Mouse (Mus musculus) embryo, embryonic 11 days (tissue): Measurements from ENCODE around the gene Tmem59l.
"Not testable (repeated sequence)": the region's sequence is repeated elsewhere in the genome, so short reads cannot be mapped to it uniquely, and the experiment has no call there.

Source experiments
- DNase-seq: peaks from one replicate; pipeline ENCODE4 v3.0.0-alpha.2; 2015

The Tmem59l gene

DNA sequence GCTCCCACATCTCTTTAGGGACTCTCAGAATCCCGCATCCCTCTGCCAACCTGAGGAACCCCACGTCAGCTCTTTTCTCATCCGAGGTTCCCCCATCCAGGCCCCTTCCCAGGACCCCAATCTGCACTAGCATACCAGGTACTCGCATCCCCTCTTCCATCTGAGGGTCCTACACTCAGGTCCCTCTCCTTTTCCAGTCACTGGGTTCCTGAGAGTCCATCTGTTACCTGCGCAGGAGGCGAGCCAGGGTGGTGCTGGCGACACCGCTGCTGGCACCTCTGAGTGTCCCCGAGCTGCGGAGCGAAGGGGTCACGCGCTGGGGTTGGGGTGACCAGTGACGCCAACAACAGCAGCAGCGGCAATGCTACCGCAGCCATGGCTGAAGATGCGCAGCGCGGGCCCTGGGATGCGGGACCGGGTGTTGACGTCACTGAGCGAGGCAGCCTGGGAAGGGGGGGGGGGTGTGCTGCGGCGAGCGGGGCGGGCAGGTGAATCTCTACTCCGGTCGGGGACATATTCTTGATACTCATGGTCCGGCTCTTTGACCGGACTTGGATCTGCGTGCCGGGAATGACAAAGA, at the start of gene Tmem59l:
Gene Tmem59l, minus strand, starts transcription at position 418 of the 580 bp plus-strand sequence.
- peak; percentile 45 for DNase-seq

DNA sequence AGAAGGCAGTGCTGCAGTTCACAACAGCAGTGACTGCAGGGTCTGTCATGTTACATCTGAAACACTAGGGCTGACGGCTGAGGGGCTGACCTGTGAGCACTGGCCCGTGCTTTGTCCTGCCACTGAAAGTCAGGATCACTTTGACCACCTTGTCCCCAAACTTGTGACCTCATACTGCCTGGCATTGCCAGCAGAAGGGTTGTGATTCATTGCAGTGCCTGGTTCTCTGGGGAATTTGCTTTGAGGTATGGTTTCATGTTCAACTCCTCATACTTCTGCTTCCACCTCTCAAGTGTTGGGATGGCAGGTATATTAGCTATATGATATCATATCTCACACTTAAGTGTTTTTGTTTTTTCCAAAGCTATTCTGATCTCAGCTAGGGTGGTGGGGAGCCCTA, 48.5 kb upstream of the Tmem59l start:
- no peak for DNase-seq

DNA sequence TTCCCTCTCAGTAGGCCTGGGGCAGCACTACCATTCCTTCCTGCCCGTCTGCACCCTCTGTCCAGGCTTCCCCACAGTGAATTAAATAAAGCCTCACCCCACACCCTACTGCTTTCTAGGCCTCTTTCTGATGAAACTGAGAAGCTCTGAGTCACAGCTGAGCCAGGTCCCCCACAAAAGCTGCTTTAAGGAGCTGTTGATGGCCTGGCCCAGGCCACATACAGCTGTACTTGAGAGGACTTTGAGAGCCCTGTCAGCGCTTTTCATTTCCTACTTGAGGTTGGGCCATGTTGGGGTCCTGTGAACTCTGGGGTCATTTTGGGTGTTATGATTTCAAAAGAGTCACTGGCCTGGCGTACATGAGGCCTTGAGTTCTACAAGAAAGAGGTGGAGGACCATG, 48.1 kb upstream of the Tmem59l start:
- DNase-seq: no peak

DNA sequence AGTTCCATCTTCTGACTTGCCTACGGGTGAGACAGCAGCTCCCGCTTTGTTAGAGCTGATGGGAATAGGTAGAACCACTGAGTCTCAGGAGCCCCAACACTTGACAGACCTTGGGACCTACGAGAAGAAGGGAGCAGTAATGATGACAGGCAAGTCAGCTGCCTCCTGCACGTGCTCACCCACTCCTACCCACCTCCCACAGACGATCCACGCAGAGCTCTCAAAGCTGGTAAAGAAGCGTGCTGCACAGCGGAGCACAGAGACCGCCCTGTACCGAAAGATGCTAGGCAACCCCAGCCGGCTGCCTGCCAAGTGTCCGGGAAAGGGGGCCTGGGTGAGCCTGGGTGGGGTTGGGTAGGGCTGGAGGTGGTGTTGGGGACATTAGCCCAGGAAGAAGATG, 47.1 kb upstream of the Tmem59l start:
- no peak for DNase-seq

DNA sequence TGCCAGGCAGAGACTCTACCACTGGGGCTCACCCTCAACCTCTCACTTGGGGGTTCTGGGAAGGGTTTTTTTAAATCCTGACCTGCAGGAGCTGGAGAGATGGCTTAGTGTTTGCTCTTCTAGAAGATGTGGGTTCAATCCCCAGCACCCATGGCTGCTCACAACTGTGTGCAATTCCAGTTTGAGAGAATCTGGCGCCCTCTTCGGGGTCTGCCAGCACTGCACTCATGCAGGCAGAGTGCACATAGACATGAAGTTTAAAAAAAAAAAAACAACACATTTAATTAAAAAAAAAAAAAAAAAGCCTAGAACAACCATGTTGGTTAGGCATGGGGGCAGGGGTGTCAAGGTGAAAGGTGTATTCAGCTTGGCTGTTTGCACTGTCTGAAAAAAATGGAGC, 43.2 kb upstream of the Tmem59l start:
- no peak for DNase-seq

DNA sequence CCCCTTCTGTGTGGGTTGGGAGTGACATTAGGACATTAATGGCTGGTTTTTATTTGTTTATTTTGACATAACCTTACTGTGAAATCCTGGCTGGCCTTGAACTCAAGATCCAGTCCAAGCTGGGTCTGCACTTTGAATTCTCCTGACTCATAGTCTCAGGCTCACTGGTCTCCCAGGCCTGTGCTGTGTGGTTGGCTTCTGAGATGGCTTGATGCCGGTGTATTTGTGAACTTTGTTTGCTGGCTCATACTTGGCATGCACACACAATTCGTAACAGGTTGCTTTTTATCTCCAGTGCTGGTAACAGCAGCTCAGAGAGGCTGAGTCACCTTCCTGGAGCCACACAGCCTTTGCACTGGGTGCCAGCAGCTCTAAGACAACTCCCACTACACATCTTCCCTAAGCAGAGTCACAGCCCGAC, 42.6 kb upstream of the Tmem59l start:
- no peak for DNase-seq

DNA sequence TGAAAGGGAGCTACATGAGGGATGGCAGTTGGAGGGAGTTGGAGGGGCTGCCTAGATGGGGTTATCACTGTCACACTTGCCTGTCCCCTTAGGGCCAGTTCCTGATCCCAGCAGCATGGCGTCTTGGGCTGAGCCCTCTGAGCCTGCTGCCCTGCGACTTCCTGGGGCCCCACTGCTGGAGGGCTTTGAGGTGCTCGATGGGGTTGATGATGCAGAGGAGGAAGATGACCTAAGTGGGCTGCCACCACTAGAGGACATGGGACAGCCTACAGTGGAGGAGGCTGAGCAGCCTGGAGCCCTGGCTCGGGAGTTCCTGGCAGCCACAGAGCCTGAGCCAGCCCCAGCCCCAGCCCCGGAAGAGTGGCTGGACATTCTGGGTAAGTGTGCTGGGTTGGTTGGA, 42.1 kb upstream of the Tmem59l start:
- DNase-seq: no peak

DNA sequence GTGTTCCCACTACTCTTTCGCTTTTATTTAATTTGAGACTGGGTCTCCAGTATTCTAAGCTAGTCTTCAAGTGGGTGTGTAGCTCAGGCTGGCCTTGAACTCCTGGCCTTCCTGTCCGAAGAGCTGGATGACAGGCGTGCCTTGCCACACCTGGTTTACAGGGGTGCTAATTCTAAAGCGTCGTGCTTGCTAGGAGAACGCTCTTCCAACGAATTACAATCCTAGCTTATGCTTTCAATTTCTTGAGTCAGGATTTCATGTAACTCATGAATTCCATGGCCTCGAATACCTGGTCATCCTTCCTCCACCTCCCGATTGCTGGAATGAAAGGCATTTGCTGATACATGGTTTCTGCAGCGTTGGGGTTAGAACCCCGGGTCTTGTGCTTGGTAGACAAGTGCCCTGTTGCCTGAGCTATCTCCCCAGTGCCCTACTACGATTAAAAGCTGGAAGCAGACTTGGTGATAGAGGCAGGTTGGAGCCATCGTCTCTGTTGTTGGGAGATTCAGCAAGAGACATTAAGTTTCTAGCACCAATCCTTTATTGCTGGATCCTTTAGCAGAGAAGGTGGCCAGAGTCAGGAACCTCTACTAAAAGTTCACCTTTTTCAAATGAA, 41.1 kb upstream of the Tmem59l start:
- no peak for DNase-seq

DNA sequence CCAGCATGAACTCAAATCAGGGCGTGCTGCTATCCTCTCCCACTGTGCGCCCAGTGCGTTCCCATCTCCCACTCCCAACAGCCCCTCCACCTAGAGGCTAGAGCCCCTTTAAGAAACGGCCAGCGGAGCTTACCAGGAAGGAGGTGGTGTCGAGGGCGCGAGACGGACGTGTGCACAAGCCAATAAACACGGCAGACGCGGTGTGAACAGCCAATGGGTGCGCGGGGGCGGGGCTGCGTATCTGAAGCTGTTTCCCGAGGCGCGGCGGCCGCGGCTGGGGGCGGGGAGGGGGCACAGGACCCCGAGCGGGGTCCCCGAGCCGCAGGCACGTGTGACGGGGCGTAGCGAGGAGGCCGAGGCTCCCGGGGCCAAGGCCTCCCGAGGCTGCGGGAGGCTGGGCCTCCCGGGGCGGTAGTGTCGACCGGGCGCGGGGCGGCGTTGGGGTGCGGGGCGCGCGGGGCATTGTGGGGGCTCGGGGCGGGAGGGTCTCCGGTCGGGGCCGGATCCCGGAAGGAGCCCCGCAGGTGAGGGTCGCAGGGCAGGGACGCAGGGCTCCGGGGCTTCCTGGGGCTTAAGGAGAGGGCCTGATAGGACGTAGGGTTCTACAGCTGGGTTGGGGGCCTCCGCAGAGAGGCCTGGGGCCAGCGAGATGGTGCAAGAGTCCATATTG, 40.5 kb upstream of the Tmem59l start, which contains the start of the genes Fkbp8 and Kxd1:
Gene Fkbp8, plus strand, starts transcription at position 213 of the 670 bp plus-strand sequence.
Gene Kxd1, minus strand, starts transcription at position 445 of the 670 bp plus-strand sequence.
- DNase-seq: peak; percentile 98

DNA sequence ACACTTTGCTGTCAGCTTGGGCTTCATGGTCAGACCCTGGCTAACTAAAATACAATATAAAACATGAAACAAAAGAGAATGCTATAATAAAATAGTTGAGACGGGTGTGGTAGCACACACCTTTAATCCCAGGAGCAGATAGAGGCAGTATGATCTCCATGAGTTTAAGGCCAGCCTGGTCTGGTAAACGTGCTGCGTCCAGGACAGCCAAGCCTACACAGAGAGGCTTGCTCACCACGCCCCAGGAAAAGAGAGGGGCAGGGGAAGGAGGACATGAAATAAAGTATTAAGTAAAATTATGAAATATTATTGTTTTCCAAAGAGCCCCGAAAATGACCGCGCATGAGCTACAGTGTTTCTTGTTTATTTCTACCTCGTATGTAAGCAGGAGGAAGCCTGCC, 40.0 kb upstream of the Tmem59l start:
- no peak for DNase-seq

DNA sequence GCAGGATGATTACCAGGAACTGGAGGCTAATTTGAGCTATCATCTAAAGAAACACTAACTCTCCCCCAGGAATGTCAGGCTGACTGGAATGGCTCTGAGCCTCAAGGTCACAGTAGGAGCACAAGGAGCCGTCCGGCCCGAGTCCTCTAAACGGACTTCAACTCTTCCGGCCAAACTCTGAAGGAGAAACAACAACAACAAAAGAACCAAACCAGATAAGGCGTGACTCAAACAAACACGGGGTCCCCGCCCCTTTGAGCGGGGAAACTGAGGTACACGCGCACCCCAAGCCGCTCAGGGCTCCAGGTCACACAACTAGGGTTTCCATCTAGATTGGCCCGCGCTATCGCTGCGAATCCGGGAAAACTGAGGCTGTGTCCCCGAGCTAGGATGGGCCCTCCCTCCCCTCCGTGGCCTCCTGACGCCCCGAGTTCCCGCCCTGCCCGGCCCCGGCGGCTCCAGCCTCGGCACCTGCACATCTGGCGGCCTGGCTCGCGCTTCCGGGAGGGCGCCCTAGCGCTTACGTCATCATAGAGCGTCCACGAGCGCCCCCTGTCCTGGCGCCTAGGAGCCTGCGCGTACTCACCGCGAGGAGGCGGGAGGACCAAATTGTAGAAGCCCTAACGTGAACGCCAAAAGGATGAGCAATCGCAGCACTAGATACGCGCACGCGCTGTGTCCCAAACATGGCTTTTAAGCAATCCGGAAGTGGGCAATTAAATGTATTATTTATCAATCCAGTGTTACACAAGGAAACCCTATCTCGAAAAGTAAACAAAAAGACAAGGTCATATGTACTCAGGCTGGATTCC, 35.6 kb upstream of the Tmem59l start:
- peak; percentile 98 for DNase-seq

DNA sequence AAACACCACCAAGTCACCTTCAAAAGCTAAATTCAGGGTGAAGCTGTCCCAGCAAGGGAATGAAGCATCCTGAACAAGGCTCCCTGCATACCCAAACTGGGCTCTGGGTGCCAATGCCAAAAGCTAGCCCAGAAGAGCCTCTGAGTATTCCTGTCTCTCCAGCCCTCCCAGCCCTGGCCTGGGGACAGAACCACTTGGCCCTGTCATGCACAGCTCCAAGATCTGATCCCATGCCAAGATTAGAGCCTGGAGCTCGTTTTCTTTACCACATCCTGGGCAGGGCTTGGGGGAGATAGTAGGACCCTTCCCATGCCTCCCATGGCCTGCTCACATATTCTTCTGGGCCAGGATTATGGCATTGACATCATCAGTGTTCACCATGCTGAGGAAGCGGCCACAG, 32.4 kb upstream of the Tmem59l start:
- DNase-seq: no peak

DNA sequence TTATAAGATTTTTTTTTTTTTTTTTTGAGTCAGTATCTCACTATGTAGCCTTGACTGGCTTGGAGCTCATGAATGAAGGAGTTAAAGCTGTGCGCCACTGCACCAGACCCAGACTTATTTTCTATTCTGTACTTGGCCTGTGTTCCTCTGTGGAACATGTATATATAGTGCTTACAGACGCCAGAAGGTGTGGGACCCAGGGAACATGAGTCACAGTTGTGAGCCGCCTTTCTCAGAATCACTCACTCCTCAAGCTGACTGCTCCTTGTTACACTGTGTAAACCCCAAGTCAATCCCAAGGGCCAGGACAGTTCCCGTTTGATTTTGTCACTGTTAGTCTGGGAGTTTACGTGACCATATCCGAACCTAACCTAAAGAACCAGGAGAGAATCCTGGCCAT, 31.9 kb upstream of the Tmem59l start:
- DNase-seq: no peak

DNA sequence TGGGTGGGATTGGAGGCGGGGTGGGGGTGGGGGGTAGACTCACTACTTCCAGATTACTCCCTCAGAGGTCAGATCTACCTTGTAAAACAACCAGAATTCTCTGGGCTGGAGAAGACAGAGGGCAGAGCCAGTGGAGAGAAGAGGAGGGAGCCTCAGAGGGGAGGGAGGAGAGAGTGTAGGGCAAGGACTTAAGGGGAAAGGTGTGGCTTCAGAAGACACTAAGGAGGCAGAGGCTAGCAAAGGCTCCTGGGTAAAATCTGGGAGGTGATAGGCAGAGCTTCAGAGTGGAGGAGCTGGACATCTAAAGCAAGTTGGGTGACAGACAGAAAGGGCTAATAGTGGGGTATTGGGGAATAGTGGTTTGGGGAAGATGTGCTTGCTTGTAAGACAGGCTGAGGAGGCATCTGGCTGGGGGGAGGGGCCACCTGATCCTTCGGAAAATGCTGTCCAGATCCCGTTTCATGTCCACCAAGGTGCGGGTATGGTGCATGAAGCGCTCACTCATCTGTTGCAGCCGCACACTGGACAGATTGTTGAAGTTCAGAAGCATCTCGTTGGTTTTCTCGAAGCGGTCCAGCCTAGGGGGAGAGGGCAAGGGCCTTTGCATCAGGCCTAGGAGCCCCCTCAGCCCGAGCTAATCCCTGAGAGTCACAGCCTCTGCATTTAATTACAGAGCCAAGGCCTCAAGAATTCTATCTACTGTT, 30.9 kb upstream of the Tmem59l start:
- no peak for DNase-seq

DNA sequence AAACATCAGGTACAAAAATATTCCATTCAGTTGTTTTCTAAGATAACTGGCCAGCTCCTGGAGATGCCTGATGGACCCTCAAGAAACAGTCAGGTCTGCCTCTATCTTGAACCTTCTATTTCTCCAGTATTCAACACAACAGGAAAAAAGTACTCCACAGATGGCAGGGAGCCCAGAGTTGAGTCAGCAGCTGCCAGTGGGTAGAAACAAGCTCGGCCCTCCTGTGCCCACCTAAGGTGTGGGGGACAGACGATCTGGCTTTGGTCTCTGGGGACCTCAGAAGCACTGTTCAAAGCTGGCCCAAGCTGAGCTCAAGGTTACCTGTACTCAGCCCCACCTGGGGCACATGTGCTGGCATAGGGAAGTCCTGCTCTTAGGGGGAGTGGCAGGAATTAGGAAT, 26.3 kb upstream of the Tmem59l start:
- DNase-seq: no peak

DNA sequence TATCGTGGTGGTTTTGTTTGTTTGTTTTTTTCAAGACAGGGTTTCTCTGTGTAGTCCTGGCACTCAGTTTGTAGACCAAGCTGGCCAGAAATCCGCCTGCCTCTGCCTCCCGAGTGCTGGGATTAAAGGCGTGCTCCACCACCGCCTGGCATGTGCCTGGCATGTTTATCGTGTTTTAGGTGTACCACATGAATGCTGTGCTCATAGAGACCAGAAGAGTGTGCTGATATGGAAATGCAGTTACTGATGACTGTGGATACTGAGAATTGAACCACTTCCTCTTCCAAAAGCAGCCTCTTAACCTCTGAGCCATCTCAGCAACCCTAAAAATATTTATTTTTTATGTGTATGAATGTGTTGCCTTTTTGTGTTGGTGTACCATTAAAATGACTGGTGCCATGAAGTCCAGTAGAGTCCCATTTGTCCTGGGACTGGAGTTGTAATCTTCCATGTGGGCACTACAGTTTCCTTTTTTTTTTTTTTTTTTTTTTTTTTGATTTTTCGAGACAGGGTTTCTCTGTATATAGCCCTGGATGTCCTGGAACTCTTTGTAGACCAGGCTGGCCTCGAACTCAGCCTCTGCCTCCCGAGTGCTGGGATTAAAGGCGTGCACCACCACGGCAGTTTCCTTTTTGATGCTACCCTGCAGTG, 25.2 kb upstream of the Tmem59l start:
- no peak for DNase-seq

DNA sequence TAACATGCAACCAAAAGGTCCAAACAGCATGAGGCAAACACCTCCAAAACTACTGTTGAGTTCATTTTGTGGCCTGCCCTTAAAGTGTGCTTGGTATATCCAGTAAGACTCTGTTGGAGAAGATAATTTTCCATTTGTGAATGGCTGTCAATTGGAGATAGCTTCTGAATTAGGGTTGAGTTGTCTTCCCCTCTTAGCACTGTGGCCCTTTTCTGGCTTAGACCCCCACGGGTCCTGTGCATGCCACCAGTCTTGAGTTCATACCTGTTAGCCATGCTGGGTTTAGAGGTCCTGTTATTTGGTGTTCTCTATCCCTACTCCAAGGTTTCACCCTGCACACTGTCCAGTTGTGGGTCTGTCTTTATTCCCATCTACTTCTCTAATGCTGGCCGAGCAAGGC, 24.6 kb upstream of the Tmem59l start:
- DNase-seq: no peak

DNA sequence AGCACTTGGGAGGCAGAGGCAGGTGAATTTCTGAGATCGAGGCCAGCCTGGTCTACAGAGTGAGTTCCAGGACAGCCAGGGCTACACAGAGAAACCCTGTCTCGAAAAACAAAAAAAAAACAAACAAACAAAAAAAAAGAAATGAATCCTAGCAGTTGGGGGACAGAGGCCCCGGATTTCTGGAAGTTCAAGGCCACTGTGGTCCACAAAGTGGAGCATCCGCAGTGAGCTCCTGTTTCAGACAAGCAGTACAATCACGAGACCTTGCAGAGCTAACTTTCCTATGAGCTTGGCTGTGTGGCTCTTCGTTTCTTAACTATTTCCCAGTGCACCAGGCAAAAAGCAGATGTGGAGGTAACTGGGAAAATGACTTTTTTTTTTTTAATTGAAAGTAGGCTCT, 24.0 kb upstream of the Tmem59l start:
- not testable (repeated sequence) for DNase-seq

DNA sequence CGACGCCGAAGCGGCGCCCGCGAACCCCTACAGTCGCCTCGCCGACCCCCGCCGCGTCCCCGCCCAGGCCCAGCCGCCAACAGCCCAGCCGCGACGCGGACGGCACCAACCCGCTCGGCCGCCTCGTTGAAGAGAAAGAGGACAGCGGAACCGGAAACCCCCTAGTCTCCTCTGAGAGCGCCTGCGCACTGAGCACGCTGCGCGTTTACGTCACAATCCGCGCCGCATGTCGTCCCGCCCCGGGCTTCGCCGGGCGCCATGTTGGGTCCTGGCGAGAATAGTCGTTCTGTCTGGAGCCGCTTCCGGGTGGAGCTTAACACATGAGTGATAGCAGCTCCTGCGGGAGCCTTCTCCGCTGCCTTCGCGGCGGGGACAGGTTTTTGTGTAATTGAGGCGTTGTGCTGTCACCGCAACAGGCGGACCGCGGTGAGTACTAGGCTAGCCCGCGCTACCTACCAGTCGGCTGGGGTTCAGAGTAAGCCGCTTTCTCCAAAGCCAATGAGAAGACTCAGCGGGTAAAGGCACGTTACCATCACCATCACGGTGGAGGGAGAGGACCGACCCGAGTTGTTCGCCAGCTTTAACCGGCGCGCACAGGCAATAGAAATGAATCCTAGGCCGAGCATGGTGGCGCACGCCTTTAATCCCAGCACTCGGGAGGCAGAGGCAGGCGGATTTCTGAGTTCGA, 23.2 kb upstream of the Tmem59l start, which contains the start of gene Uba52:
Gene Uba52, minus strand, starts transcription at position 574 of the 688 bp plus-strand sequence.
- DNase-seq: peak; percentile 99

DNA sequence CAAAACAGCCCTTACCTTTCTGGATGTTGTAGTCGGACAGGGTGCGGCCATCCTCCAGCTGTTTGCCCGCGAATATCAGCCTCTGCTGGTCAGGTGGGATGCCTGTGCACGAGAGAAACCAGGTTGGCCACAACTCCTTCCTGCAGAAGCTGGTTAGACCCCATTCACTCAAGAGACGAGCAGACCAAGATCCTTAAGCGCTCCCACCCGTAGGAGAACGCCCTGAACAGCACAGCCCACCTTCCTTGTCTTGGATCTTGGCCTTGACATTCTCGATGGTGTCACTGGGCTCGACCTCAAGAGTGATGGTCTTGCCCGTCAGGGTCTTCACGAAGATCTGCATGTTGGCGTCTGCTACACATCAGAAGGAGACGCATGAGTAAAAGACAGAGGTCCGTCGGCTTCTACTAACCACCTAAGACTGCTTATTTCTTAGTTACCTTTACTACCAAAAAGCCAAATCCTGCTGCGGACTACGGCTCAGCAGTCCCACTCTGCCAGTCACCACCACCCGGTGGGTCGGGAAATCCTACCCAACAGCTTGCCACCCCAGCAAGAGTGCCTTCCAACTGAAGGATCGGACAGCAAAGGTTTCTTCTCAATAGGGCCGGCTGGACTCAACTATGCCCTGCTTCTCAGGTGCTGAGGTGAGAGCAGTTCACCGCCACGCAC, 22.3 kb upstream of the Tmem59l start:
- no peak for DNase-seq

DNA sequence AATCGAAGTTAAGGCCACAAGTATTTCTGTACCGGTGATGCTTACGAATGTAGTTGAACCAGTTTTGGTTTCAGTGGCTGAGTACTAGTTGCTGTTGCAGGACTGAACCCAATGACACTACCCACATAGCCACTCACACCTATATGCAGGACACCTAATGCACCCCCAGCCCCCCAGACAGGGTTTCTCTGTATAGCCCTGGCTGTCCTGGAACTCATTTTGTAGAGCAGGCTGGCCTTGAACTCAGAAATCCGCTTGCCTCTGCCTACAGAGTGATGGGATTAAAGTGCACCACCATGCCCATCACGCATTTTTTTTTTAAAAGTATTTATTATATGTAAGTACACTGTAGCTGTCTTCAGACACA, 19.9 kb upstream of the Tmem59l start:
- no peak for DNase-seq
